Mouse (Mus musculus) C2C12 (cell line): ENCODE measurements around the gene Dda1. TPM values are rescaled to one million over a fixed set of nuclear protein-coding genes. Genes with fewer than 3 reads are reported as not detected.
A peak's percentile ranks its signal among the peaks of the same experiment; 100 is the strongest.

ENCODE experiments used
- H3K27me3 ChIP-seq: one replicate; pipeline ENCODE4 v1.6.1; 2011; ENCODE audit not compliant: control insufficient read depth, insufficient read depth, insufficient read length
- H3K36me3 ChIP-seq: one replicate; pipeline ENCODE4 v1.6.1; 2011; ENCODE audit not compliant: control insufficient read depth, insufficient read depth
- H3K4me3 ChIP-seq: one replicate; pipeline ENCODE4 v1.5.1; 2011; ENCODE audit warnings: mild to moderate bottlenecking, control low read depth; ENCODE audit not compliant: poor library complexity, insufficient read depth, severe bottlenecking
- H3K79me2 ChIP-seq: one replicate; pipeline ENCODE4 v1.6.1; 2011; ENCODE audit not compliant: control insufficient read depth, insufficient read depth
- H3K79me3 ChIP-seq: one replicate; pipeline ENCODE4 v1.6.1; 2011; ENCODE audit warnings: low read depth, control low read depth
- H3ac ChIP-seq: one replicate; pipeline ENCODE3; 2011; ENCODE audit warnings: low read depth; ENCODE audit not compliant: control insufficient read depth, insufficient read length
- CEBPB ChIP-seq: IDR thresholded peaks from one replicate; pipeline ENCODE4 v1.6.1; 2011; ENCODE audit warnings: low read depth, mild to moderate bottlenecking, control low read depth, moderate library complexity
- CTCF ChIP-seq: IDR thresholded peaks from one replicate; pipeline ENCODE4 v1.5.1; 2011; ENCODE audit not compliant: control insufficient read depth, insufficient read depth, insufficient read length
- FOSL1 ChIP-seq: IDR thresholded peaks from one replicate; pipeline ENCODE4 v1.8.0; 2011; ENCODE audit warnings: mild to moderate bottlenecking, low read length; ENCODE audit not compliant: poor library complexity, insufficient read depth, severe bottlenecking
- MAX ChIP-seq: IDR thresholded peaks from one replicate; pipeline ENCODE4 v1.6.1; 2011; ENCODE audit warnings: mild to moderate bottlenecking, control low read depth
- MYOD1 ChIP-seq: IDR thresholded peaks from one replicate; pipeline ENCODE4 v1.6.1; 2011; ENCODE audit warnings: low read depth; ENCODE audit not compliant: control insufficient read depth, insufficient read length
- MYOG ChIP-seq: IDR thresholded peaks from one replicate; pipeline ENCODE4 v1.6.1; 2011; ENCODE audit not compliant: control insufficient read depth, insufficient read length; ENCODE audit errors: extremely low read depth
- USF1 ChIP-seq: IDR thresholded peaks from one replicate; pipeline ENCODE4 v1.6.1; 2011; ENCODE audit warnings: low read depth, mild to moderate bottlenecking, control low read depth, moderate library complexity
- polyA plus RNA-seq: library from polyadenylated mRNA; unstranded; fragments of >200 nt; fragmentation: generic; extraction: Trizol; gene quantifications from one replicate; pipeline ENCODE4 v1.2.1, GENCODE M21; 2012; ENCODE audit warnings: missing spikeins

The Dda1 gene
- polyA plus RNA-seq, 1 experiment, result 104 TPM

DNA sequence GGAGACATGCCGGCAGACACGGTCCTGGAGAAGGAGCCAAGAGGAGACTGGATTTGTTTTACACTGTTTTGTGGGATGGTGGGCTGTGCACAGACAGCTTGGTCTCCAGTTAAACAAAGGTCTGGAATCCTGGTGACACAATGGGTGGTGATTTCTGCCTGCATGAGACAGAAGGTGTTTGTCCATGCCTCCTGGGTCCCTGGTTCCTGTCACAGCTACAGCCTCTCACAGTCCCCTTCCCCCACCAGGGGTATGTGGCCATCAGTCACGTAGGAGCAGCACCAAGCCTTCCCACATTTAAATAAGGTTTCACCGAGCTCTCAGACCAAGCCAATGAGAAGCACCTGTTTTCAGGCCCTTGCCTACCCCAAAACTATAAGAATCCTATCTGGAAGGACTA lies 17.7 kb upstream of the Dda1 start:
- Histone ChIP-seq H3K4me3 (no peak overlapping the region), H3K36me3 (no peaks in the 10 kb centered on the region), H3K79me2 (no peaks in the 10 kb centered on the region), H3ac (no peak overlapping the region), H3K27me3 (no peaks in the 10 kb centered on the region), H3K79me3 (no peaks in the 10 kb centered on the region)
- TF ChIP-seq CTCF, result no peak

DNA sequence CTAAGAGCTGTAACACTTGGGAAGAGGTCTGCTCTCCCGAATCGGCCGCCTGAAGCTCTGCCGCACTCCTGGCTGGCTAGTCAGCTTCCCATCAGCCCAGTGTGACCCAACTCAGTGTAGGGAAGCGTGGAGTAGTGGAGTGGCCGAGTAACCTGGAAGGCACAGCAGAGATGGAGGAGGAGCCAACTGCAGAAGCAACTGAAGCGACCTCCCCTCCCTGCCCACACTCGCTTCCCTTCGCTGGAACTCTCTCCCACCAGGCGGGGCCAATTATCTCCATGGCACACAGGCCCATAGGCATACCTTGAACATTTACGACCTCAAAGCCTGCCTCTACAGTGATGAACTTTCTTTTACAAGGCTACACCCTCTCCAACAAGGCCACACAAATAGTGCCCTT lies 17.2 kb upstream of the Dda1 start:
- Histone ChIP-seq H3K27me3 (no peaks in the 10 kb centered on the region), H3K36me3 (no peaks in the 10 kb centered on the region), H3K79me3 (no peaks in the 10 kb centered on the region), H3ac (no peak overlapping the region), H3K4me3 (no peak overlapping the region), H3K79me2 (no peaks in the 10 kb centered on the region)
- no peak for TF ChIP-seq CTCF
- no peak for TF ChIP-seq FOSL1
- TF ChIP-seq CEBPB, result no peak
- no peak for TF ChIP-seq USF1
- TF ChIP-seq MYOG, result no peak
- no peak for TF ChIP-seq MAX
- no peak for TF ChIP-seq MYOD1

DNA sequence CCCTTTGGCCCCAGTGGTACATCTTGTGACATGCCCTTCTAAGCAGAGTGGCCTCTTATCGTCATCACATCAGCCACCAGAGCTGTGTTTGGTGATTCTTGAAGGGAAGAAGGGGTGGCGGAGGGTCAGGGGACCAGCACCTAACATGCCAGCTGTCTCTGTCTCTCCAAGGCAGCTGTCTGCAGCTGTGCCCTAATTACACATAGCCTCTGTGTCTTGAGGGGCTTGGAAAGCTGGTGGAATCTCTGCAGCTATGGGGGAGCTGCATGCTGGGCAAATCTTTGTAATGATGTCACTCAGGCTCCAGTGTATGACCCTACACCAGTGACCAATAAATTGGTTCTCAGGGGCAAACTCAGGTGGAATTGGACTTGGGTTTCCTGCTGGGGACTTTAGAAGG lies 16.3 kb upstream of the Dda1 start:
- TF ChIP-seq MYOD1 (peak; percentile 95), CTCF (no peak)
- peaks cover 7% of the 10 kb centered on the region for H3K36me3 ChIP-seq
- H3K79me2 ChIP-seq, result no peaks in the 10 kb centered on the region
- no peaks in the 10 kb centered on the region for H3K27me3 ChIP-seq
- H3ac ChIP-seq, result no peak overlapping the region
- no peak overlapping the region for H3K4me3 ChIP-seq
- no peaks in the 10 kb centered on the region for H3K79me3 ChIP-seq

DNA sequence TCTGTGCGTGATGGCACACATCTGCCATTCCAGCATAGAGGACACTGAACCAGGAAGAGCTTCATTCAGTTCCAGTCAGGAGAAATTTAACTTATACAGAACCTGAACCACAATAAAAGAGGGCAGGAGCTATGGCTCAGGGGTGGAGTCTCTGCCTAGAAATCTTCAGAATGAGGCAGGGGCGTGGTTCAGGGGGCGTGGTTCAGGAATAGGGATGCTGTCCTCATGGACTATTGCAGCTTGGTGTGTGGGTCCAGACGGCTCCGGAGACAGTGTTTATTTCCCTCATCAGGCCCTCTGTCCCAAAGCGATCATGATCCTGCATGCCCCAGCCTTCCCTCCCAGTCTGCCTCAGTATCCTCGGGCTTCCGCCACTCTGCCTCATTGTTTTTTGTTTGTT lies 14.3 kb upstream of the Dda1 start:
- Histone ChIP-seq H3ac (no peak overlapping the region), H3K79me2 (no peaks in the 10 kb centered on the region), H3K4me3 (no peak overlapping the region), H3K36me3 (peaks cover 11% of the 10 kb centered on the region), H3K27me3 (no peaks in the 10 kb centered on the region), H3K79me3 (no peaks in the 10 kb centered on the region)
- TF ChIP-seq FOSL1 (no peak), MYOG (no peak), CEBPB (no peak), CTCF (no peak)

DNA sequence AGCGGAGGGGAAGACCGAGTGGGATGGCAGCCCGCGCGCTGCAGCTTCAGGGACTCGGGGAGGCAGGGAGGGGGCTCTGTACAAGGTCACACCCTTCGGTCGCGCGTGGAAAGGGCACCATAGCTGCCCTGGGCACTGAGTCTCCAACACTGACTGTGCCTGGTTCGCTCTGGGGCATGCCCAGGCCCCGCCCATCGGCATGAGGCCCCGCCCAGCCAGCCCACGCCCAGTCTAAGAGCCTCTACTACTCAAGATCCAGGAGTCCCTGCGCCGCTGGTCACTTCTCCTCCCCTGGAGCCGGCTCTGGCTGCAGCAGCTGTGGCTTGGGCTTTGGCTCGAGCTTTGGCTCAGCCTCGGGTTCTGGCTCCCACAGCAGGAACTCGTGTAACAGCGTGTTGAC lies 12.1 kb upstream of the Dda1 start:
- Histone ChIP-seq H3K36me3 (peaks cover 23% of the 10 kb centered on the region), H3K4me3 (no peak overlapping the region)
- no peak for TF ChIP-seq MAX
- TF ChIP-seq FOSL1, result no peak

DNA sequence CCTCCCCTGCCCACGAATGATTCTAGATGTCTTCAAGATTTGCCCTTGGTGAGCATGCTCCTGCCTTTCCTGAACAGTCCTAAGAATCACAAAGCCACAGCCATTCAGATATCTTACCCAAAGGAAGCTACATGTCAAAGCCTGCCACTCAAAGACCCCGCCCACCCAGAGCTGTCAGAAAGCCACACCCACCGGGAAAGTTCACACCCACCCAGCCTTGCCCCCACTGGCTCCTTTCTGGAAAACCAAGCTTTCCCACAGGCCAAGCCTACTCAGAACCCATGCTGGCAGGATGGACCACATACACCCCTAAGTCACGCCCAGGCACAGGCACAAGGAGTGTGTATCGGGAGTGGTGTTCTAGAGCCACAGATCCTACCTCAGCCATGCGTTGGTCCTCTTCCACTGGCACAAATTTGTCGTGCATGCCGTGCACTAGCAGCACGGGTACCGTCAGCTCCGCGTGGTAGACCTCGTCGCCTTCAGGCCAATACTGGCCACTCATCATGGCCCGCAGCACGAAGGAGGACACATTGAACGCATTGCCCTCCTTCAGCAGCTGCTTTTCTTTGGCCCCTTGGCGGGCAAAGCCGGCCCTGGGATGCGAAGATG lies 11.2 kb upstream of the Dda1 start:
- Histone ChIP-seq H3K79me2 (peaks cover 19% of the 10 kb centered on the region), H3K4me3 (no peak overlapping the region), H3K27me3 (no peaks in the 10 kb centered on the region), H3K79me3 (peaks cover 5% of the 10 kb centered on the region), H3ac (no peak overlapping the region), H3K36me3 (peaks cover 23% of the 10 kb centered on the region)
- TF ChIP-seq USF1 (no peak), FOSL1 (no peak), MYOG (no peak), MAX (no peak), MYOD1 (no peak), CEBPB (no peak), CTCF (no peak)

More for the DNA sequence above, 12.1 kb upstream of the Dda1 start:
- Histone ChIP-seq H3K79me2 (peaks cover 11% of the 10 kb centered on the region), H3K79me3 (peaks cover 2% of the 10 kb centered on the region), H3ac (no peak overlapping the region), H3K27me3 (no peaks in the 10 kb centered on the region)
